Mouse (Mus musculus) lung, postnatal 36 days (tissue): Measurements from ENCODE around the gene Cwc27.

ENCODE experiments used
- DNase-seq: peaks from one replicate; pipeline ENCODE4 v3.0.0; 2022; ENCODE audit warnings: mixed read lengths

Gene Cwc27

GRCm38 (mm10) chr13:104816635-104817571, at the start of gene Cwc27:
TSS of gene Cwc27 (minus strand) at chr13:104817142.
- DNase-seq, result peak; percentile 80

- no peak for DNase-seq
Measured at GRCm38 (mm10) chr13:104866726-104867125, 49.8 kb upstream of the Cwc27 start.

- DNase-seq, result no peak
Measured at GRCm38 (mm10) chr13:104863127-104863979, 46.4 kb upstream of the Cwc27 start, which contains the start of gene Shisal2b. TSS of gene Shisal2b (minus strand) at chr13:104863893.

- no peak for DNase-seq
Measured at GRCm38 (mm10) chr13:104853645-104854044, 36.7 kb upstream of the Cwc27 start.

- no peak for DNase-seq
Measured at GRCm38 (mm10) chr13:104843295-104844089, 26.6 kb upstream of the Cwc27 start.

- no peak for DNase-seq
Measured at GRCm38 (mm10) chr13:104841937-104842336, 25.0 kb upstream of the Cwc27 start.

- DNase-seq, result no peak
Measured at GRCm38 (mm10) chr13:104837628-104838027, 20.7 kb upstream of the Cwc27 start.

- no peak for DNase-seq
Measured at GRCm38 (mm10) chr13:104832811-104833210, 15.9 kb upstream of the Cwc27 start.

GRCm38 (mm10) chr13:104825470-104825869, 8.5 kb upstream of the Cwc27 start:
- DNase-seq, result no peak

- no peak for DNase-seq
Measured at GRCm38 (mm10) chr13:104822411-104822838, 5.5 kb upstream of the Cwc27 start.

- DNase-seq, result no peak
Measured at GRCm38 (mm10) chr13:104821908-104822307, 5.0 kb upstream of the Cwc27 start.

GRCm38 (mm10) chr13:104821192-104821591, 4.2 kb upstream of the Cwc27 start:
- no peak for DNase-seq

- peak; percentile 4 for DNase-seq
Measured at GRCm38 (mm10) chr13:104817696-104818095, 754 bp upstream of the Cwc27 start.

GRCm38 (mm10) chr13:104816270-104816634, 690 bp downstream of the Cwc27 start:
- peak; percentile 15 for DNase-seq

- DNase-seq, result peak; percentile 44
Measured at GRCm38 (mm10) chr13:104805681-104806080, 11.3 kb downstream of the Cwc27 start.

- DNase-seq, result no peak
Measured at GRCm38 (mm10) chr13:104799566-104800182, 17.3 kb downstream of the Cwc27 start.

GRCm38 (mm10) chr13:104799067-104799466, 17.9 kb downstream of the Cwc27 start:
- DNase-seq, result no peak

GRCm38 (mm10) chr13:104794421-104794820, 22.5 kb downstream of the Cwc27 start:
- DNase-seq, result peak; percentile 8

GRCm38 (mm10) chr13:104792184-104792583, 24.8 kb downstream of the Cwc27 start, which contains the start of gene Srek1ip1:
TSS of gene Srek1ip1 (plus strand) at chr13:104792484.
- no peak for DNase-seq

- peak; percentile 58 for DNase-seq
Measured at GRCm38 (mm10) chr13:104789663-104790062, 27.3 kb downstream of the Cwc27 start.

- no peak for DNase-seq
Measured at GRCm38 (mm10) chr13:104787260-104787659, 29.7 kb downstream of the Cwc27 start.

- DNase-seq, result peak; percentile 1
Measured at GRCm38 (mm10) chr13:104779104-104779670, 37.8 kb downstream of the Cwc27 start.
